Mouse (Mus musculus) MN1 (cell line): ENCODE measurements around the gene Slc13a3.

Source experiments
- DNase-seq: peaks from one replicate; pipeline ENCODE4 v3.0.0-alpha.2; 2016; ENCODE audit warnings: low spot score

The Slc13a3 gene

DNA sequence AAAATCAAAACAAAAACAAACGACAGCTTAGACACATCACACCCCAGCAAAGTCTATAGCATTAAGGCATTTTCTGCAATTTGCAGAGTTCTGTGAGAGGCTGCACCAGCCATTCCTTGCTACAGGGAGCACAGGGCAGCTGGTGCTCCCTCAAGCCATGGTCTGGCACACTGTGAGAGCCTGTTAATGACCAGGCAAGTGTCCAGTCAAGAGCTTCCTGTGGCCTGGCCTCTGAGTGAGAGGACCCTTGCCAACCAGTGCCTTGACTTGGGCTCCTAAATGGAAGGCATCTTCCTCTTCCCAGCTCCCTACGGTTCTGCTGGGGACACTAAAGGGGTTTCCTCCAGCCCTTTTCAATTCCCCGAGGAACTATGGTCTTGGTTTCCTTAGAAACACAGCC is 59.1 kb downstream of the Slc13a3 start:
- no peak for DNase-seq

DNA sequence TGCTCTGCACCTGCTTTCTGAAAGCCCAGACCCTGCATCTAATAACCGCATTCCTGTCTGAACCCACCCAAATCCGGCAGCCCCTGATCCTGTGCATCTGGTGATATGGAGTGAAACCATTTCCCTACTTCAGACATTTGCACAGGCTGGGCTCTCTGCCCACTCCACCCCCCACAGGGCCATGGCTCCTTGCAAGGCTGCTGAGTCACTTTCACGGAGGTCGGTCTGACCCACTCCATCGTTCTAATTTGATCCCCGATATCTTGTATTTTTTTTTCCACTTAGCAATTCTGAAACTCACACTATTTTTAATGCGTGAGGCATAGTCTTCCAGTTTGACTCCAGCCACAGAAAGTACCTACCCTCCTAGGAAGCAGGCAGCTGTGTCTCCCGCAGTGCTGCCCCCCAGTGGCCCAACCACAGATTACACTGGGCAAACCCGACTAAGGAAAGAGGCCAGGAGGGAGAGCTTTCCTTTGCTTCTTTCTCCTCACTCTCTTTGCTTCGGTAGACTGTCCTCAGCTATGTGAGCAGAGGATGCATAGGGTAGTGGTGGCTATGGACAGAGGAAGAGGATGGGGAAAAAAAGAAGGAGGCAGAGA is 65.2 kb downstream of the Slc13a3 start:
- peak; percentile 78 for DNase-seq

DNA sequence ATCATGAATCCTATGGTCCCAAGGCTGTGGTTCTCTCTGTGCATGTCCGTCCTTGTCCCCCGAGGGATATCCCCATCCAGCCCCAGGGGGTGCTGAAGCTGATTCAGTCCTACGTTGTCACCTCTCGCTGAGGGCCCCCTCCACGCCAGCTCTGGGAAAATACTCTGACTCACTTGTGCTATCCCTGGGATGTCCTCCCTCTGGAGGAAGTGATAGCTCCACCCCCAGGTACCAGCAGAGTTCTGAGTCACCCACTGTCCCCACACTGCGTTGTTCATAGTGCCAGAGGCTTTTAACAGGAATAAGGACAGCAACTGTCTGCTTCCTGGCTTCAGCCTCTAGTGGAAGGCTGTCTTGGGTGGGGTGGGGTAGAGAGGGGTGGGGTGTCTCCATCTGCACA is 67.7 kb downstream of the Slc13a3 start:
- DNase-seq: peak; percentile 51

DNA sequence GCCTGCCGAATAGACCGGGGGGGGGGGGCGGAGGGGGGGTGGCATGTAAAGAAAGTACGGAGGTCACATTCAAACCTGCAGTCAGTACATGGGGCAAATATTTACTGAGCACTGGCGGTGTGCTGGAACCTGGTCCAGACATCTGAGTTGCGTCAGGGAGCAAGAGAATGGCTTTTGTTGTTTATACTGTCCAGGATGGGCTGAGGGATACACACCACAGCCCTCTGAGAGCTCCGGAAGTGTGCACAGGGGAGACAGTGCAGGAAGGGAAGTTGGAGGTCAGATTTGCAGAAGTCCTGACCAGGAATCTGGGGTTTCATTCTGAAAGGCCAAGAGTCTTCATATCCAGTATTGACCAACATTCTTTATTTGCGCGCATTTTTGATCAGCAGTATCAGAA is 68.1 kb downstream of the Slc13a3 start:
- DNase-seq: no peak

DNA sequence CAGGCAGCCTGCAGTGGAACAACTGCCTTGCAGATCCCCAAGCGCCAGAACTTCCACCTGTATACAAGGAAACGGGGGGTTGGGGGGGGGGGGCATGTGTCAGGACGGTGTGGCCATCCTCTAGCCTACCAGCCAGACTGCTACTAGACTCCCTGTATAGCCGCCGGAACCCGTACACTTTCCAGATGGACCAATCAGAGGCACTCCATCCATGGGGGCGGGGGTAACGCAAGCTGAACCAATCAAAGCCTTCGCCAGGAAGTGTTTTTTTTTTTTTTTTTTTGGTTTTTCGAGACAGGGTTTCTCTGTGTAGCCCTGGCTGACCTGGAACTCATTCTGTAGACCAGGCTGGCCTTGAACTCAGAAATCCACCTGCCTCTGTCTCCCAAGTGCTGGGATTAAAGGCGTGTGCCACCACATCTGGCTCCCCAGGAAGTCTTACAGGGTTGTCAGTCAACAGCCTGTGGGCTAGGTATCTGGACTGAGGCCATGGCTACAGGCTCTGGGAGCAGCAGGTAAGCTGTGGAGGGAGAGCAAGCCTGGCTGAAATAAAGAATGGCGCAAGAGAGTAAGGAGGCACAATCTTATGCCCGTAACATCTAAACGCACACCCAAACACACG is 74.8 kb downstream of the Slc13a3 start:
- DNase-seq: peak; percentile 84

DNA sequence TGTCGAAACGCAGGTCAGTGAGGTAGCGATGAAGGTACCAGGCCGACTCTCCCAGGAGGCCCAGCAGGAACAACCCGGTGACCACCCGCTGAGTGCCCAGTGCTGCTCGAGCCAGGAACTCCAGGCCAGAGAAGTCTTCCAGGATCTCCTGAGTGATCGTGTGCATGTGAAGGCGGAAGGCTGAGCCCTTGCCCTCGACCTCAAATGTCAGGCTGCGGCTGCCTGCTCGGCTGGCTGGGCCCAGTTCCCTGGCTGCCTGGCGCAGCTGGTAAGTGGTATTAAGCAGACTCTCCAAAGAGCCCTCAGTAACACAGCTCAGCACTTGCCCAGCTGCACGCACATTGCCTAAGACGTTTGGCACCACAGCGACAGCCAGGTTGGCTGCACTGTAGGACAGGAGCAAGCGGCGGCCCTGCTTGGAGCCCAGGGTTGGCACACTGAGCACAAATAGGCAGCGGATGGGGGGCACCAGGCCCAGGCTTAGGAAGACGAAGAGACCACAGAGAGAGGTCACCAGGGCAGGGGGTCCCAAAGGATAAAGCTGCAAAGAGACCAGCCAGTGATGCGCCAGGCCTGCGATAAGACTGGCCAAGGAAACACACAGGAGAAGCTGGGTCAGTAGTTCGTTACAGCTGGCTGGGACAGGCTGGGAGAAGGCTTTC is 75.4 kb downstream of the Slc13a3 start:
- DNase-seq: peak; percentile 74

DNA sequence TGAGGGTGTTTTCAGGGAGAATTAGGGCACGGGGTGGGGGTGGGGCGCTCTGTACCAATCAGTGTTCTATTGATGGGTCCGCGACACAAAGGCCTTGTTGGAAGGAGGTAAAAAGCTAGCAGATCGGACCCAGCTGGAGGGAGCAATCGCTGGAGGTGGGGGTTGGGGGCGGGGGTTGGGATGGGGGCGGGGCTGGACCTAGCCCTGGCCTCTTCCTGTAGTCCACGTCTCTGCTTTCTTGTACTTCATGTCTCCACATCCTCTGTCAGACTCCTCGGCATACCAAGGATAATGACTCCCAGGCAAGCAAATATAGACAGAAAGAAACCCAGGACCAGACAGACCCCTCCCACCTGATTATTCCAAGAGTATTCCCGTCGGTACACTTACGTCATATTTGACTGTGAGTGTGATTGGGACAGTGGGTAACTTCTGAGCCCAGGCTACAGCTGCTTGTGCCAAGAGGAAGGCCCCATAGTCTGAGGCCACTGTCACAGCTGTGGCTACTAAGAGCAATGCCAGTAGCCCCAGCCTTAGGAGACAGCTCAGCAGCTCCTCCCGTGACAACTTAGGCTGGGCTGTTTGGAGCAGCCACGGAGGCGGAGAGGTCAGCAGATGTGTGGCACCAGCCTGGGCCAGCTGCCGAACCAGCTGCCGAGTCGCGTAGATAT is 76.1 kb downstream of the Slc13a3 start:
- DNase-seq: peak; percentile 65

DNA sequence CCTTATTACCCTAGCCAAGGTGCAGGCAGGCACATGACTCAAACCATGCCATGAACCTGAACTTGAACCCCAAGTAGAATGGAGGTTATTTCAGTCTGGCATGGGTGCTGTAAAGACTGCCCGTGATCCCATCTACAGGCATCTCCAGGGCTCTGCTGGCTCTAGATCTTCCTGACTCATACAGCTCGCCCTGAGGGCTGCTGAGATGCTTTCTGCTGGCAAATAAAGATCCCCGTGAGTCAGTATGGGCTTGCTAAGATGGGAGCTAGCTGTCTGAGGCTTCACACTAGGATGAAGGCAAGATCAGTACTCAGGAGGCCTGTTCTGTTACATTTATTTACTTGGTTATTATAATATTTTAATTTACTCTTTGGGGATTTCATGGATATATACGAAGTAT is 80.9 kb downstream of the Slc13a3 start:
- DNase-seq: no peak

DNA sequence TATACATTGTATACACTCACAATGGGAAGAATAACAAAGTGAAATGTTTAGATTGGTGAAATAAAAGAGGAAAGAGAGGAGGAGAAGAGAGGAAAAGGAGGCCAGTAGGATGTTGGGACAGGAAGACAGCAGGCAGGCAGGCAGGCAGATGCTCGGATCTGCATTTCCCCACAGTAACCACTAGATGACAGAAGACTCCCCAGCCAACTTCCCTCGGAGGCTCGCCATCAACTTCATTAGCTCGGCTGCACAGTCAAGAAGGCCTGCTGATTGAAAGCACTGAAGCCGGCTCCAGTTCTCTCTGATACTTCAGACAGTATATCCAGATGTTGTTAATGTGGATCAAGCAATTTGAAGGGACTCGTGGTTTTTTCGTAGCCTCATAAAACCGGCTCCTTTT is 81.5 kb downstream of the Slc13a3 start:
- DNase-seq: peak; percentile 82

DNA sequence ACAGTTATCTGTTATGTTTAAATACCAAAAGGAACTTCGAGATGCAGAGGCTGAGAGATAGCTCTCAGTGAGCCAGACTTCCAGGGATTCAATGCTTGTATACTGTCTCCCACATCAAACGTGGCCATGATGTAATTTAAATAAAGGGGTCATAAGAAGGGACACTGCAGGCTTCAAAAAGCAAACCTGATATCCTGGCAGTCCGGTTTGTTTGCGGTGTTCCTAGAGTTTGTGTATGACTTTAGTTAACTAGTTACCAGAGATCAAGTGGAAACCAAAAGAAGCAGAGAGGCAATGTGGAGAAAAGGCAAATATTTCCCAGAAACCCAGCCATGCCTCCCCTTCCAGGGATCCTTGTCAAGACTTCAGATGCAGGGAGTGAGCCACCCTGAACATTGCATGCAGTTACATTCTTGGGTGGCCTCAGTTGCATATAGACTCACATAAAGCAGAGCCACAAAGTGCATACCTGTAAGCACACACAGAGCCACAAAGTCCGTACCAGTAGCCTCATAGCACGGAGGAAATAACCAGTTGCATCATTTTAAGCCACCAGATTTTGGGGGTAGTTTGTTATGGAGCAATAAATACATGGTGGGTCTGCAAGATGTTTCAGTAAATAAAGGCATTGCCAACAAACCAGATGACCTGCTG is 83.6 kb downstream of the Slc13a3 start:
- no peak for DNase-seq

DNA sequence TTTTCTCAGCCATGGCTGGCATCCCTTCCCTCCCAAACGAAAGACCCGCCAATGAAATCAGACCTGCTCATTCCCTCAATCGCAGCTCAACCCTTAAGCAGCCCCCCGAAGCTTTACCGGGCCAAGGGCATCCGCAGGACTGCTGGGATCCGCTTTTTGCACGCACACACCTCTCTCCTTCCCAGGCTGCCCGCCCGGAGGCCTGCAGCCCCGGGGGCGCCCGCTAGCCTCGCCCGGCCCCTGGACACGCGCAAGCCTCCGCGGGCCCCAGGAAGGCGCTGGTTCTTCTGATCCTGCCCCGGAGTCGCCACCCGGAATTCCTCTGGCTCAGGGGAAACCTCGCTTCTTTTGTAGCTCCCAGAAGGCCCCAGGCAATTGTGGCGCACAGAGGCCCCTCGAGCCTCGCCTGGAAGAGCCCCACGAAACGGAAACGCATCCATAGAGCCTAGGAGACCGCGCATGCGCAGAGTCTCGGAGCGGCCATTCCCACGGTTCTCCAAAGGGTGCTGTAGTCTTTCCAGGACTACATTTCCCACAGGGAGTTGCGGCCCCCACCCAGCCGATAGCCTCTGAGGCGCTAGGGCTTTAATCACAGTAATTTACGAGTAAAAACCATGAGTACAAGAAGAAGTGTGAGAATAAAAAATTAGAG is 85.1 kb downstream of the Slc13a3 start, which contains the start of gene Zfp334:
Zfp334 (minus strand) TSS at position 416 of the 652 bp plus-strand sequence.
- DNase-seq: peak; percentile 97

DNA sequence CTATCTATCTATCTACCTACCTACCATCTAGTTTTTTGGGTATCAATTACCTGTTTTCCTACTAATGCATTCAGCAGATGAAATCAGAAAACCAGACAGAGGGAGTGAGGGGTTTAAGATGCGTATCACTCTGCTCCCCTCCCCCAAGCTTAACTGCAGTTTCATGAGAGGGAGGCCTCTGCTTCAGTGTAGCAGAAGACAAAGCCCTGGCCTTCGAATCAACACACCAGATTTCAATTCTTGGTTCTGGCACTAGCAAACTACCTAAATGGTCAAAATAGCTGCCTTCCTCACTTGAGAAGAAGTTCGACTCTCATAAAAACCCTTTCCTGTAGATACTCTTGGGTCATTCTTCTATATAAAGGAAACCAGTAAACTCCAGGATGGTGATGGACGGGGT is 85.7 kb downstream of the Slc13a3 start:
- no peak for DNase-seq

DNA sequence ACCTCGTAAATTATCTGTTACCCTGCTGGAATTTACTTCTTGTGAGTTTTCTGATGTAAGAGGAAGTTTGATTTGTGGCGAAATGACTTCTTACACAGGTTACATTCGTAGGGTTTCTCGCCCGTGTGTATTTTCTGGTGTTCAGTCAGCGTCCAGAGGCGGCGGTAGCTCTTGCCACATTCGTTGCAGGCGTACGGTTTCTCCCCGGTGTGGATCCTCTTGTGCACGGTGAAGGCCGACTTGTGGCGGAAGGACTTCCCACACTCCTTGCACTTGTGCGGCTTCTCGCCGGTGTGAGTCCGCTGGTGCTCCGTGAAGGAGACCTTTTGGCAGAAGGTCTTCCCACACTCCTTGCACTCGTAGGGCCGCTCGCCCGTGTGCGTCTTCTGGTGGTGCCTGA is 93.0 kb downstream of the Slc13a3 start:
- DNase-seq: no peak

DNA sequence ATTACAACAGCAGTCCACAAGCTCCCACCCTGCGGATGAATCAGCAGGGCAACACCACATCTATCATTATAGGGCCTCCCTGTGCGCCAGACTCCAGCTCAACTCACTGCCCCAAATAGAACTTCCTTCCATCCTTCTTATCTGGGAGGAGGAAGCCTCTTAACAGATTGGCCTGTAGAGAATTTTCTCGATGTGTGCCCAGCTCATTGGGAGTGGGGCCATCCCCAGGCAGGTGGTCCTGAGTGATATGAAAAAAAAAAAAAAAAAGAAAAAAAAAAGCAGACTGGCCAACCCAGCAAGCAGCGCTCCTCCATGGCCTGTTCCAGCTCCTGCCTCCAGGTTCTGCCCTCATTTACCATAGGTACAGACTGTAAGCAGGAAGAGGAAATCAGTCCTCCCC is 97.0 kb downstream of the Slc13a3 start:
- DNase-seq: no peak

DNA sequence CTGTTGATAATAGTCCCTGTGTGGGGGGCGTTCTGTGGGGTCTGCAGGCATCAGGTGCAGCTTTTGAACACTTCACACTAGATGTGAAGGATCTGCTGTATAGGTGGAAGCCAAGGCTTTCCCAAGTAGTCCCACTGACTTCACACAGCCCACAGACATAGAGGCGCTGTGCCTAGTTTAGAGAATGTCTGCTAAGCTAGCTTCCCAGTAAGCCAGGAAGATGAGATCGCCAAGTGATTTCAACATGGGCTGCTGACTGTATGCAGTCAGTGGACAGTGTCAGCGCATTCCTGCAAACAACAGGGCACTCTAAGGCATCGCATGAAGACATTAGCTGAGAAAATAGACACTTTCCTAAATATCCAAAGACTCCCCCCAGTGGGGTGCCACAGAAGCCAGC is 97.6 kb downstream of the Slc13a3 start:
- no peak for DNase-seq

DNA sequence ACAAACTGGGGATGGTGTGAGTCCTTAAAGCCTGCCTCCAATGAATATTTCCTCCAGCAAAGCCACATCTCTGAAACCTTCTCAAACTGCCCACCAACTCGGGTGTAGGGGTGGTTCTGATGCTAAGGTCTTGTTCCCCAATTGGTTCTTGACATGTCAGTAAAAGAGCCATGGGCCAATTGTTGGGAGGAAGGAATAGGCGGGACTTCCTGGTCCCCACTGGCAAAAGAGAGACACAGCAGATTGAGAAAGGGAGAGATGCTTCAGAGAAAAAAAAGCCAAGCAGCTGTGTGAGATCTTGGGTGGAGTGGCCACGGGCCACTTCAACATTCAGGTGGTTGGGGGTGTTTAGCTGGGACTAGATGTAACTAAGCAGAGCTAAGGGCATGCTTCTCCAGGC is 102.0 kb downstream of the Slc13a3 start:
- no peak for DNase-seq

DNA sequence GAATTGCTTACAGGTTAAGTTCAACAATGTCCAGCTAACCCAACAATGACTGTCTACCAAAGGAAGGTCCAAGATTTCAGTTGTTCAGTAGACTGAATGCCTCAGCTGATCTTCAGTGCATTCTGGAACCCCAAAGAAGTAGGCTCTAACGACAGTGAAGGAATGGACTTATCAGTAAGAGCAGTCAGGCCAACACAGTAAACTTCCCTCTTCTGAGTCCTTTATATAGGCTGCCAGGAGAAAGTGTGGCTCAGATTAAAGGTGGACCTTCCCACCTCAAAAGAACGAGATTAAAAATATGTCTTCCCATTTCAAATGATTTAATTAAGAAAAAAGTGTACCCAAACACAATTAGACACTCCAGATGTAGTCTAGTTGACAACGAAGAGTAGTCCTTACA is 102.7 kb downstream of the Slc13a3 start:
- DNase-seq: no peak

DNA sequence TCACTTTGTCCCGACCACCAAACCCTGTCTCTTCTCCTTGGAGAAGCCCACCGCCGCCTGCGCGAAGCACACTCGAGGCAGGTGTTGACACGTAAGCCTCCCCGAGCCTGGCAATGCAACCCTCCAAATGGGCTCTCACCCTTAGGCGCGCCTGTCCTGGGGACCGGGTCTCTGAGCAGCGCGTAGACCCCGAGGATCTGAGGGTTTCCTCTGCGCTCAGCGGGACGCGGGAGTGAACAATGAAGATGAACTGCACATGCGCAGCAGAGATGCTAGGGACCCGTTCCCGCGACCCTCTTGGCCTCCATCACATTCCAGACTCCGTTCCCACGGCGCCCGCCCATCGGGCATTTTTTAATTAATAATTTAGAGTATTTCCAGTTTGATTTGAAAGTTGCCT is 104.5 kb downstream of the Slc13a3 start, which contains the start of gene Zfp663:
Zfp663 (minus strand) TSS at position 234 of the 400 bp plus-strand sequence.
- peak; percentile 20 for DNase-seq

DNA sequence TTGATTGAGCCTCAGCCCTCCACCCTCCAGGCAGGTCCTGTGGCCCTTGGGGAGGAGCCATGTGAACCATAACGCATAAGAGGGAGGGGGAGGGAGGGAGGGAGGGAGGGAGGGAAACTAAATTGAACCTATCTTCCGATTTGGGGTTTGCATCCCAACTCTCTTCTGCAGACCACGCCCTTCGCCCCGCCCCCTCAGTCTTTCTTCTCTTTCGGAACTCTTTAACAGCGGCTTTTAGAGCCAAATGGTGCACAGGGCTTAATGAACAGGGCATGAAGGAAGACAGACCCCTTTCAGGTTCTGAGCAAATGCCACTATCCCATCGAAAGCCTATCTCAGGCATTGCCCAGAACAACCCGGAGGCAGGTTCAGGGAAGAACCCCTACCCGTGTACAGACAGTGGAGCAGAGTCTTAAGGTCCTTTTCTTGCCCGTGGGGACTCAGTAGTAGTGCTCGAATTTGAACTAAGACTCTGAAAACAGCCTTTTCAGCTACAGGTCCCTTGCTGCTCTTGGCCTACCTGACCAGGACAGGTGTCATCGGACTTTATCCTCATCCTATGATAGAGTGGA is 105.1 kb downstream of the Slc13a3 start:
- peak; percentile 29 for DNase-seq

DNA sequence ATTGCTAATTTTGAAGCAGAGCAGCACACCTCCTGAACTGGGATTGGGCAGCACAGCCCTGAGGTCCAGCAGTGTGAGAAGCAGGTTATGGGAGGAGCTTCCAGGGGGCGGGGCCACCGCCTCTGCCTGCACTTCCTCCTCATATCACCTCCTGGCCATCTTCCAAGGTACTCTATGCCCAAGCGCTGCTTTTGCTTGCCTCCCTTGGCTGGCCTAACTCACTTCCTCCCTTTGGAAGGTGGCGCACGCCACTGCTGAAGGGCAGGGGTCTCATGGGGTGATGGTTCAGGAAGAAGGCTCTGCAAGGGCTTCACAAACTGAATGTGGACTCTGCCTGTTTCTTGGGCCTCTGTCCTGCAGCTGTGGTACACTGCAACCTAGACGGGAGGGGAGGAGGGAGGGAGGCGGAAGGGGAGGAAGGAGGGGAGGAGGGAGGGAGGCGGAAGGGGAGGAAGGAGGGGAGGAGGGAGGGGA is 105.9 kb downstream of the Slc13a3 start:
- peak; percentile 75 for DNase-seq

DNA sequence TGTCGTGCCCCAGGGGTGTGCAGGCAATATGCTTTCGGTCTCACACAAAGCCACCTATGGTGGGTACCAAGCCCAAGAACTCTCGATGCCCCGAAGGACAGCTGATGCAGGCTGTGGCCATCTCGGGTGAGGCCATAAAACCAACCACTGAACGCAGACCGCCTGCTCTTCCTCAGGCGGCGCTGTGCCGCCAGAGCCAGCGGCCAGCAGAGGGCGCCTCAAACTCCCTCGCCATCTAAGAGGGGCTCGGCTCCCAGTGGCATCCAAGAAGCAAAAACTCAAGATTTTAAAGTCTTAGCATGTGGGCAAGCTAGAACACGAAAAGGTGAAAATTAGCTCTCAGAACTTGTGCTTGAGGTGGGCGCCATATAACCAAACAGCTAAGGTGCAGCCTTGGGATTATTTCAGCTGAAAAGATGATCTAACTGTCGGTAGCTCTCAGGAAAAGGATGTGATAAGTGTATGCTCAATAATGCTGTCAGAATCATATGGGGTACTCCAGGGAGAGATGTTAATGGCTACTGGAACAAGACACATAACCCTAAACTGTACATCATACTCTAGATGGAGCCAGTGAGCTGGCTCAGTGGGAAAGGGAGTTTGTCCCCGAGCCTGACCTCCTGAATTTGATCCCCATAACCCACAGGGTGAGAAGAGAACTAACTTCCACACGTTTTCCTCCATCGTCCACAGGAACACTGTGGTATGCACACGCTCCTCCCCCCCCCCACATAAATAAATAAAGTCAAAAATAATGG is 108.5 kb downstream of the Slc13a3 start:
- DNase-seq: peak; percentile 46
